Mouse (Mus musculus): Measurements from ENCODE around the gene Rnf141. TPM values are rescaled to one million over a fixed set of nuclear protein-coding genes. Genes with fewer than 3 reads are reported as not detected.

The Rnf141 gene
- polyA plus RNA-seq, 1 experiment from 2014 or later = 27.9 TPM

DNA sequence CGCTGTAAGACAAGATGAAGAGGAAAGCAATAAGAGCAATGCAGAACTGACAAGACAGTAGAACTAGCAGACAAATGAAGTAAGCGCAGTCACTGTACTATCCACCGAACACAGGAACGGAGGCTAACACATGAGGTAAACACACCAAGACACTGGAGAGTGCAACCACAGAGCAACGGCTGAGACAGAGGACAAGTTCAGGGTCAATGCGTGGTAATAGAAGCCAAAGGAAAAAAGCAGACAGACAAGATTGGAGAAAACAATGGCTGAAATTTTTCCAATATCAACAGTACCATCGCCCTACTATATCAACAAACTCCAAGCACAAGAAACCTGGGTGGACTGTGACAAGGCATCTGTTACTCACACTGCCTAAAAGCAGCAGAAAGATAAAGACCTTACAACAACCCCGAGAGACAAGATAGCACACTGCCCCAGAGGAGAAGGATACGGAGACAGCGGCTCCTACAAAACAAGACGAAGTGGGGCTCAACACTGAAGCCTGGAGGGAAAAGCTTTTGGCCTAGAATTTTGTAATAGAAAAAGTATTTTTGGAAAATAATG, 25.4 kb downstream of the Rnf141 start:
- Histone ChIP-seq H3K27ac (no peak overlapping the region), H3K79me2 (ENCODE audit: inconsistent target) (no peaks in the 10 kb centered on the region), H3K4me3 (ENCODE audit: inconsistent target) (no peak overlapping the region), H3K36me3 (ENCODE audit: inconsistent target) (peaks cover 38% of the 10 kb centered on the region)
- 89% methylated on average over 11 of the region's 11 CpGs for WGBS (ENCODE audit: missing documents)

DNA sequence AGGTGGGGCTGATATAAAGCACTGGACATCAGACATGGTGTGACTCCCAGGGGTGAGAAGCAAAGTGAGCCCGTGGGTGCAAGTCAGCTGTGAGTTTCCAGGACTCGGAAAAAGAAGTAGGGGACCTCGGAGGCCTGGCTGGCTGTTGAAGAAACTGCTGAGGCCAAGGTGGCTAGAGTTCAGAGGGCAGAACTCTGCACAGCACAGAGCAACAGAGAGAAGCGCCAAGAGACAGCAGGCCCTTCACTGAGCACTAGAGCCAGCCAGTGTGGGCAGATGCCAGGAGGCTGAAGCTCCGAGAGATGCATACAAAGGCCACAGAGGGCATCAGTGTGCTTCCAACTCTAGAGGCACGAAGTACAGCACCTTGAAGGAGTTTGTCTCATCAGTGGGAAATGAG, 26.1 kb downstream of the Rnf141 start:
- H3K27ac ChIP-seq = no peak overlapping the region
- no peak overlapping the region for H3K4me3 ChIP-seq (ENCODE audit: inconsistent target)
- peaks cover 39% of the 10 kb centered on the region for H3K36me3 ChIP-seq (ENCODE audit: inconsistent target)
- no peaks in the 10 kb centered on the region for H3K79me2 ChIP-seq (ENCODE audit: inconsistent target)
- WGBS (ENCODE audit: missing documents) = 91% methylated on average over 6 of the region's 6 CpGs

DNA sequence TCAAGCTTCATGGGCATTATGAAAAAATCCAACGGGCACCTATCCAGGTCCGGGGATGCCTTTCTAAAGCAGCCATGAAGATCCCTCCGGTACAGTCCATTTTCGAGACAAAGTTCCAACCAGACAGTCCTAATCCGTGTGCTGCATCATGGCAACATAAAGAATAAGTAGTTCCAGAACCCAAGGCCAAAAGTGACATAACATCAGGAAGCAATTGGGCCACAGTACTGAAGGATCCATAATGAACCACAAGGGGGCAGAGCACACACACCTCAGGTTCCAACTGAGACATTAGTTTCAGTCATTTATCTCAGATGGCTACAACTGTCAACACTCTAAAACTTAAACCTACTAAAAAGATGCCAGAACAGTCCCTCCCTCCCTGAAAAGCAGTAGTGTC, 28.2 kb downstream of the Rnf141 start:
- H3K36me3 ChIP-seq (ENCODE audit: inconsistent target) = peaks cover 60% of the 10 kb centered on the region
- WGBS (ENCODE audit: missing documents) = 66% methylated on average over 5 of the region's 5 CpGs
- H3K79me2 ChIP-seq (ENCODE audit: inconsistent target) = no peaks in the 10 kb centered on the region
- no peak overlapping the region for H3K4me3 ChIP-seq (ENCODE audit: inconsistent target)
- H3K27ac ChIP-seq = no peak overlapping the region

GRCm38 (mm10) chr7:110813983-110814382, 30.3 kb downstream of the Rnf141 start:
- WGBS (ENCODE audit: missing documents) = 75% methylated on average over 1 of the region's 1 CpGs

GRCm38 (mm10) chr7:110811529-110811928, 32.7 kb downstream of the Rnf141 start:
- peaks cover 82% of the 10 kb centered on the region for H3K36me3 ChIP-seq (ENCODE audit: inconsistent target)
- no peak overlapping the region for H3K4me3 ChIP-seq (ENCODE audit: inconsistent target)
- H3K27ac ChIP-seq = no peak overlapping the region
- no peaks in the 10 kb centered on the region for H3K79me2 ChIP-seq (ENCODE audit: inconsistent target)
- 95% methylated on average over 5 of the region's 5 CpGs for WGBS (ENCODE audit: missing documents)

More at GRCm38 (mm10) chr7:110813983-110814382, 30.3 kb downstream of the Rnf141 start:
- H3K79me2 ChIP-seq (ENCODE audit: inconsistent target) = no peaks in the 10 kb centered on the region
- peaks cover 70% of the 10 kb centered on the region for H3K36me3 ChIP-seq (ENCODE audit: inconsistent target)
- no peak overlapping the region for H3K4me3 ChIP-seq (ENCODE audit: inconsistent target)
- H3K27ac ChIP-seq = no peak overlapping the region

- 89% methylated on average over 8 of the region's 8 CpGs for WGBS (ENCODE audit: missing documents)
- H3K4me3 ChIP-seq (ENCODE audit: inconsistent target) = no peak overlapping the region
- peaks cover 83% of the 10 kb centered on the region for H3K36me3 ChIP-seq (ENCODE audit: inconsistent target)
- H3K79me2 ChIP-seq (ENCODE audit: inconsistent target) = no peaks in the 10 kb centered on the region
- H3K27ac ChIP-seq = no peak overlapping the region
Observed at GRCm38 (mm10) chr7:110810995-110811394, 33.3 kb downstream of the Rnf141 start.

DNA sequence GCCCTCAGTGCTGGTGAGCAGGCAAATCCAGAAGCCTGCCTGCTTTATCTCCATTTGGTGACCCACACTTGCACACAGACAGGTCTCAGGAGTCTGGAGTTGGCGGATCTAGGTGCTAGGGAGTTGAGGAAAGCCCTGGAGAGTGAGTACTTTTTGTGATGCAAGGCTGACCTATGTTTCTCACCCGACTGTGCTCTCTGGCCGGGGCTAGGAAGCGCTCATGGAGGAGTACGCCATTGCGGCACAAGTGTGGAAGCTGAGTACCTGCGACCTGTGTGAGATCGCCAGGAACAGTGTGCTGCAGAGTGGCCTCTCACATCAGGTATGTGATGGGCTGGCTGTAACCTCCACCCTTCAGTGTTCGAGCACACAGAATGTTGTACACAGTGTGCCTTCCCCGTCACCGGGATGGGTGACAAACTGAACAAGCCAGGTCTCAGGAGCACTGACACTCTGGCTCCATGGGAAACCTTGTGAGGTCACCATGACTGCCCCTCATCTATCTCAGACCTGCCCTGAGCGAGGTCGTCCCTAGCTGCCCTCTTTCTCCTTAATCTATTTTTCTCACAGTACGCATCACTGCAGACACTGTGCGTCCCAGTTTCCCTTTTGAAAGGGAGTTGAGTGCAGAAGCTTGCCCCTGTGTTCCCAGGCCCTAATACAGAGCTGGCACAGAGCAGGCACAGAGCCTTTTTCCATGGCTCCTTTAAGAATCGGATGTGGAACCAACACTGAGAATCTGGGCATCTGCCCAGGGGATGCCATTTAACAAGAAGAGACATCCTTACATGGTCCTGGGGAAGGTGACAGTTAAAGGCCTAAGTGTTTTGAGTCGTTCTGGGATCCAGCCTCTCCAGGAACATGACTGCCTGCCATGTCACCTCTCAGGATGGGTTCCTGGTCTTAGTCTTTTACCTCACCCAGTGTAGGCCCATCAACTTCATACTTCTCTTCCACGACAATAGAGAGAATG, 34.4 kb downstream of the Rnf141 start:
- WGBS (ENCODE audit: missing documents) = 94% methylated on average over 17 of the region's 18 CpGs
- peaks cover 83% of the 10 kb centered on the region for H3K36me3 ChIP-seq (ENCODE audit: inconsistent target)
- H3K4me3 ChIP-seq (ENCODE audit: inconsistent target) = no peak overlapping the region
- H3K79me2 ChIP-seq (ENCODE audit: inconsistent target) = no peaks in the 10 kb centered on the region
- H3K27ac ChIP-seq = no peak overlapping the region

- Histone ChIP-seq H3K36me3 (ENCODE audit: inconsistent target) (peaks cover 86% of the 10 kb centered on the region), H3K4me3 (ENCODE audit: inconsistent target) (no peak overlapping the region), H3K79me2 (ENCODE audit: inconsistent target) (no peaks in the 10 kb centered on the region), H3K27ac (no peak overlapping the region)
- 86% methylated on average over 3 of the region's 3 CpGs for WGBS (ENCODE audit: missing documents)
Observed at GRCm38 (mm10) chr7:110808962-110809361, 35.3 kb downstream of the Rnf141 start.

DNA sequence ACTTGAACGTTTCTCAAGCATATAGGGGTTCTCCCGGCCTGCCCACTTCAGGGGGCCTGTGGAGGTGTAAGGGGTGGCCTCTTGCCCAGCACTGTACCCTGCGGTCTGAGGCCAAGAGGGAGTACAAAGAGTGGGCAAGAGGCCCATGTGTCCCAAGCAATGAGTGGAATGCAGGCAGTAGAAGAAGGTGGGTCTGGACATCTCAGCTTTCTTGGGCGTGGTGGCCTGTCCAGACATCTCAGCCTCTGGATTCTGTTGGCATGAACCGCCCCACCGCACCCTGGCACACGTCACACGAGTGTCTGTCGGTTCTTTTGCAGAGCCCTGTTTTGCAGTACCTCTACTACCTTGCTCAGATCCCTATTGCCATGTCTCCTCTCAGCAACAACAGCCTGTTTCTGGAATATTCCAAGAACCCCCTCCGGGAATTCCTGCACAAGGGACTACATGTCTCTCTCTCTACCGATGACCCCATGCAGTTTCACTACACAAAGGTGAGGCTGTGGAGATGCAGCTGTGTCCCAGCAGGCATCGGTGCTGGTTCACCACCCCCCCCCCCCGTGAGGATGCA, 36.7 kb downstream of the Rnf141 start:
- H3K36me3 ChIP-seq (ENCODE audit: inconsistent target) = peaks cover 93% of the 10 kb centered on the region
- no peak overlapping the region for H3K4me3 ChIP-seq (ENCODE audit: inconsistent target)
- no peaks in the 10 kb centered on the region for H3K79me2 ChIP-seq (ENCODE audit: inconsistent target)
- 94% methylated on average over 12 of the region's 13 CpGs for WGBS (ENCODE audit: missing documents)
- H3K27ac ChIP-seq = no peak overlapping the region

- H3K79me2 ChIP-seq (ENCODE audit: inconsistent target) = no peaks in the 10 kb centered on the region
- H3K36me3 ChIP-seq (ENCODE audit: inconsistent target) = peaks cover 71% of the 10 kb centered on the region
- H3K27ac ChIP-seq = no peak overlapping the region
- WGBS (ENCODE audit: missing documents) = 30% methylated on average over 3 of the region's 3 CpGs
- no peak overlapping the region for H3K4me3 ChIP-seq (ENCODE audit: inconsistent target)
Observed at GRCm38 (mm10) chr7:110804266-110804665, 40.0 kb downstream of the Rnf141 start.

GRCm38 (mm10) chr7:110803131-110803530, 41.1 kb downstream of the Rnf141 start:
- H3K27ac ChIP-seq = no peak overlapping the region
- WGBS (ENCODE audit: missing documents) = 95% methylated on average over 10 of the region's 10 CpGs
- peaks cover 60% of the 10 kb centered on the region for H3K36me3 ChIP-seq (ENCODE audit: inconsistent target)
- H3K4me3 ChIP-seq (ENCODE audit: inconsistent target) = no peak overlapping the region
- no peaks in the 10 kb centered on the region for H3K79me2 ChIP-seq (ENCODE audit: inconsistent target)

GRCm38 (mm10) chr7:110801028-110801427, 43.2 kb downstream of the Rnf141 start:
- 2% methylated on average over 4 of the region's 4 CpGs for WGBS (ENCODE audit: missing documents)
- Histone ChIP-seq H3K27ac (no peak overlapping the region), H3K79me2 (ENCODE audit: inconsistent target) (no peaks in the 10 kb centered on the region), H3K4me3 (ENCODE audit: inconsistent target) (no peak overlapping the region), H3K36me3 (ENCODE audit: inconsistent target) (peaks cover 46% of the 10 kb centered on the region)

DNA sequence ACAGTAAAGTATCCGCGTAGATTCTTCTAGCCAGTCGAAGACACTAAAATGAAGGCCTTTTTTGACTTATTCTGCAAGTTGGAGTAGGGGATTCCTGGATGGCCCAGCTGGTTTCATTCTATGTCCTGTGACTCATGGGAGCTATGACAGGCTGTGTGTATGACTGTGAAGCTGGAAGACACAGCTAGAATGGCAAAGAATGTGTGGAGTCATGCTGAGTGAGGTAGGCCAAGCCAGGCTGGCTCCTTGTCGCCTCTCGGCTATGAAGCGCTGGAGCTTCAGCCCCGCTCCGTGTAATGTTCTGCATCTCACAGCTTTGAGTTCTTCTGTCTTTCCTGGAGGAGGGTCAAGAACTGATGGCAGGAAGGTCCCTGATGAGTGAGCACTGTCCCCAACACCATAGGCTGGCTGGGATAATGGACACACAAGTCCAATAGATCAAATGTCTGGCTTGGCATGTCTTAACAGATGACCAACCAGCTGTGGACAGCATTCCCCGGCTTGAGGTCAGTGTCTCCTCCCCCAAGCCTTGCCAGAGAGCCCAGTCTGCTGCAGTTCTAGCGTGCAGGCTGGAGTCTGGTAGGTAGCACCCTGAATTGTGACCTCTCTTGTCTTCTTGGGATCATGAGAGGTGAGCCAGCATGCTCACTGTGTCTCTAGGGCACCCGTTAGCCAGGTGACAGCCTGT, 46.4 kb downstream of the Rnf141 start:
- Histone ChIP-seq H3K4me3 (ENCODE audit: inconsistent target) (no peak overlapping the region), H3K79me2 (ENCODE audit: inconsistent target) (no peaks in the 10 kb centered on the region), H3K27ac (no peak overlapping the region), H3K36me3 (ENCODE audit: inconsistent target) (peaks cover 21% of the 10 kb centered on the region)
- WGBS (ENCODE audit: missing documents) = 96% methylated on average over 11 of the region's 11 CpGs

DNA sequence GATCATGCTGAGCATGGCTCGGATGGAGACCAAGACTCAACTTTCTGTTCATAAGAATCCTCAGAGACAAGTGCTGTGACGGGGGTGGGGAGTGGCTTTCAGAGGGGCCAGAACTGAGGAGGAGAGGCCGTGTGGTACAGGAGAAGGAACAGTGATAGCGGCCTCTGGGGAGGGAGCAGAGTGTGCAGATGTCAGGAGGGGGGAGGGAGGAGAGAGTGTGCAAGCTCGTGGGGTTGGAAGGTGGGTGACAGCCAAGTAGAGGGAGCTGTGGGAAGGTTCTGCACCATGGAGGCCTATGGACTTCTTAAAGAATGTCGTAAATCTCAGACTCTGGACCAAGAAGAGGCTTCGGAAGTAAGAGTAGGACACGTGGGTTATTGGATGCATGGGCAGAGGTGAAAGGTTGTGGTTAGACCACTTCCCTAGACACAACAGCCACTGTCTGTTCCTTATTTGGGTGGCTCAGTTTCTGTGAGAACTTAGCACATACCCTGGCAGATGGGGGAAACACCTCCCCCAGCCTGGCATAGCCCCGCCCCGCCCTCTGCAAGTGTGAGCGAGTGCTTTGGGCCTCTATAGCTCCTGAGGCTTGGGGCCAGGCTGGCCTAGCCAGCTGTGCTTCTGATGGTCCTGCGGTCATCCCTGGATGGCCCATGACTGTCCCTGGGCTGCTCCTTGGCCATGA, 47.7 kb downstream of the Rnf141 start:
- Histone ChIP-seq H3K79me2 (ENCODE audit: inconsistent target) (no peaks in the 10 kb centered on the region), H3K36me3 (ENCODE audit: inconsistent target) (peaks cover 8% of the 10 kb centered on the region; the same call in 1 of the 2 replicates), H3K27ac (peak overlapping the region; percentile 14; the same call in 1 of the 2 replicates), H3K4me3 (ENCODE audit: inconsistent target) (no peak overlapping the region)
- 15% methylated on average over 12 of the region's 12 CpGs for WGBS (ENCODE audit: missing documents)
